Mouse (Mus musculus): ENCODE results near the gene Cd70.

DNA sequence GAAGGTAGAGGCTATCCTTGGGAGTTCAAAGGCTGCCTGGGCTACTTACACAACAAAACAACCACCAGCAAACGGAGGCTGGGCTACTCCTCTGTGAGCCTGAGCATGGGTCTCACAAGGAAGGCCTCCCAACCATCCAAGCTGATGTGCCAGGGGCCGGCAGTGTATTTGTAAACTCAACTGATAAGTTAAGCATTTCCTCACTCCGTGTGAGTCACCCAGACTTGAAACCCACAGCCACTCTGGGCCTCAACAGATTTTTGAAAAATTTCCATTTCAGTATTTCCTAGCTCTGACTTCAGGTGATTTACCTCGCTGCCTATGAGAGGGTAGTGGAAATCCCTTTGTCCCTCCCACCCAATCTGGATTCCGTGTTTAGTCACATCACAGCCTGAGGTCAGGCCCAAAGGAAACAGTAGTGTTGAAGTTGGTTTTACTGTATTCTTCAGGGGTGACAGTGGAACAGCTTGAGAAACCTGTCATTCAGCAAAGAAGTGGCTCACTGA lies 40.9 kb downstream of the Cd70 start:
- TF ChIP-seq CTCF (IDR thresholded peaks at IDR 0.05; ENCODE audit: low read depth, low read length), result no peak
- TF ChIP-seq POLR2A (IDR thresholded peaks at IDR 0.05; ENCODE audit: extremely low read depth, insufficient read depth, low read length), result no peak
